ENCODE assay signal across 9 mouse cellular contexts in genomic region chr9:107608741-107609432, GRCm38 (mm10). TPM values are rescaled to one million over a fixed set of nuclear protein-coding genes. Genes with fewer than 3 reads are reported as not detected.
DNase-seq lines count a peak whose midpoint lies in the region; ATAC-seq and TF ChIP-seq lines count a peak whose summit lies in the region.
"Had no signal": no experiment of that assay in that cellular context is flagged by ENCODE, and none has a peak within 500 bp of the region (broad histone marks: within the 10 kb centered on the region; RNA-seq: fewer than 3 reads in every experiment).

Sema3b (minus strand) TSS chr9:107609229.

- H3K4me1 ChIP-seq in midbrain, embryonic 10.5 days: peaks cover 96% of the 10 kb centered on the region
- peaks cover 29% of the 10 kb centered on the region for H3K4me1 ChIP-seq in midbrain, embryonic 14.5 days (ENCODE audit: control insufficient read depth, insufficient read depth, low read length)
- peaks cover 32% of the 10 kb centered on the region for H3K4me1 ChIP-seq in intestine, postnatal 0 days (replicated peaks; ENCODE audit: control insufficient read depth, insufficient read depth, low read length)

- peaks cover 4% of the 10 kb centered on the region for H3K36me3 ChIP-seq in midbrain, embryonic 10.5 days
- H3K36me3 ChIP-seq in midbrain, embryonic 14.5 days (ENCODE audit: control insufficient read depth, insufficient read depth, low read length): peaks cover 2% of the 10 kb centered on the region
- peaks cover 3% of the 10 kb centered on the region; the same call in 1 of the 2 replicates for H3K36me3 ChIP-seq in intestine, postnatal 0 days (ENCODE audit: control insufficient read depth, insufficient read depth)
- no peaks in the 10 kb centered on the region for H3K36me3 ChIP-seq in myocyte (ENCODE audit: control insufficient read depth, insufficient read depth)

- H3K9ac ChIP-seq in midbrain, embryonic 14.5 days (replicated peaks; ENCODE audit: low read length): no peak within 1 kb of the TSS
- H3K9ac ChIP-seq in intestine, postnatal 0 days (ENCODE audit: low read depth, low read length): 0 out of 2 replicates have a peak within 1 kb of the TSS, but pooled peaks have one; percentile 18

- WGBS in midbrain, embryonic 10.5 days: 41% methylated on average over 12 of the region's 12 CpGs
- 43% methylated on average over 12 of the region's 12 CpGs for WGBS in midbrain, embryonic 14.5 days
- 37% methylated on average over 12 of the region's 12 CpGs for WGBS in intestine, postnatal 0 days

- no peak for TF ChIP-seq POLR2A in myocyte (IDR thresholded peaks at IDR 0.05; ENCODE audit: insufficient read length, low read depth)

- no peaks in the 10 kb centered on the region for H3K9me3 ChIP-seq in midbrain, embryonic 10.5 days (replicated peaks)
- no peaks in the 10 kb centered on the region for H3K9me3 ChIP-seq in midbrain, embryonic 14.5 days (ENCODE audit: control insufficient read depth, low read length)
- H3K9me3 ChIP-seq in intestine, postnatal 0 days (ENCODE audit: control insufficient read depth): no peaks in the 10 kb centered on the region

- no peak for ATAC-seq in midbrain, embryonic 14.5 days (ENCODE audit: low FRiP score, low TSS enrichment)
- ATAC-seq in intestine, postnatal 0 days: no peak

- no peak for DNase-seq in midbrain, embryonic 10.5 days (ENCODE audit: low spot score)
- DNase-seq in midbrain, embryonic 14.5 days: no peak
- peak in 1 of 2 experiments; percentile 60 for DNase-seq in gastrocnemius, postnatal 4 days (ENCODE audit: low spot score in 2 of 2)
- no peak for DNase-seq in adrenal gland, postnatal 14 days
- no peak for DNase-seq in frontal cortex, postnatal 10 days (ENCODE audit: low spot score in 2 of 2)
- no peak for DNase-seq in right cerebral cortex, postnatal 10 days (ENCODE audit: low spot score in 2 of 2)

- no peak within 1 kb of the TSS for H3K4me2 ChIP-seq in midbrain, embryonic 14.5 days (ENCODE audit: low read length)
- peak within 1 kb of the TSS; percentile 62 for H3K4me2 ChIP-seq in intestine, postnatal 0 days (replicated peaks; ENCODE audit: low read depth)
- peak within 1 kb of the TSS; percentile 92 for H3K4me2 ChIP-seq in myocyte (ENCODE audit: low read depth)

- H3K79me2 ChIP-seq in myocyte (ENCODE audit: control insufficient read depth, insufficient read depth): no peaks in the 10 kb centered on the region

- no peak for TF ChIP-seq CTCF in intestine, postnatal 0 days (IDR thresholded peaks at IDR 0.05; ENCODE audit: low read depth)

- H3K4me3 ChIP-seq in midbrain, embryonic 10.5 days: peak within 1 kb of the TSS; percentile 20; the same call in 1 of the 2 replicates
- H3K4me3 ChIP-seq in midbrain, embryonic 14.5 days (replicated peaks; ENCODE audit: low read depth, low read length): no peak within 1 kb of the TSS
- H3K4me3 ChIP-seq in intestine, postnatal 0 days (ENCODE audit: low read depth, low read length): no peak within 1 kb of the TSS
- H3K4me3 ChIP-seq in myocyte: no peak within 1 kb of the TSS

- no peak within 1 kb of the TSS for H3ac ChIP-seq in myocyte (ENCODE audit: control insufficient read depth, insufficient read length)

- peak within 1 kb of the TSS; percentile 83 for H3K27ac ChIP-seq in midbrain, embryonic 10.5 days (replicated peaks)
- no peak within 1 kb of the TSS for H3K27ac ChIP-seq in midbrain, embryonic 14.5 days (replicated peaks; ENCODE audit: low read depth, low read length)
- peak within 1 kb of the TSS; percentile 87 for H3K27ac ChIP-seq in intestine, postnatal 0 days (ENCODE audit: low read depth, low read length)

- H3K27me3 ChIP-seq in midbrain, embryonic 10.5 days (ENCODE audit: low read depth, poor library complexity, severe bottlenecking): peaks cover 19% of the 10 kb centered on the region
- no peaks in the 10 kb centered on the region for H3K27me3 ChIP-seq in midbrain, embryonic 14.5 days (ENCODE audit: control insufficient read depth, insufficient read depth, low read length)
- no peaks in the 10 kb centered on the region for H3K27me3 ChIP-seq in intestine, postnatal 0 days (replicated peaks; ENCODE audit: control insufficient read depth, insufficient read depth, low read length)
- no peaks in the 10 kb centered on the region for H3K27me3 ChIP-seq in myocyte (ENCODE audit: control insufficient read depth, insufficient read depth, insufficient read length)

TF ChIP-seq in myocyte, 11 proteins besides CTCF, POLR2A, EP300 and RAD21:
- TF ChIP-seq MYOG (IDR thresholded peaks at IDR 0.05; ENCODE audit: control insufficient read depth in 1 of 3, insufficient read depth in 1 of 3, insufficient read length in 2 of 3, low read depth in 2 of 3) (no peak), MYOD1 (IDR thresholded peaks at IDR 0.05; ENCODE audit: control insufficient read depth in 1 of 3, insufficient read length in 2 of 3, low read depth in 2 of 3) (peak in 1 of 3 experiments; percentile 41), REST (IDR thresholded peaks at IDR 0.05; ENCODE audit: insufficient read depth, insufficient read length) (no peak)

RNA-seq across cellular contexts. Expression of gene Sema3b, which starts in this region (rescaled TPM):
- polyA plus RNA-seq in midbrain, embryonic 10.5 days (2016; fragmentation: Nextera tagmentation; extraction: Ambion mirVana): 1.8 and 3.2 TPM in 2 replicates
- polyA plus RNA-seq in midbrain, embryonic 14.5 days (2014; fragmentation: Nextera tagmentation; extraction: Ambion mirVana): 1.5 and 3.2 TPM in 2 replicates
- total RNA-seq in gastrocnemius, postnatal 4 days (2021): 10 to 100 TPM; 50.9 to 52.0 TPM
- polyA plus RNA-seq in intestine, postnatal 0 days (2015; fragmentation: Nextera tagmentation; extraction: Ambion mirVana): 37.1 and 37.3 TPM in 2 replicates
- polyA plus RNA-seq in myocyte (2012; fragmentation: generic; extraction: Trizol): 59.9 TPM
- 8.3 and 8.7 TPM in 2 replicates for total RNA-seq in adrenal gland, postnatal 14 days (2021)
- total RNA-seq: hematopoietic stem cell, adult 5-6 weeks had no signal
